Mouse (Mus musculus): Measurements from ENCODE around the gene Snap25.

GRCm38 (mm10) chr2:136712441-136713015, 725 bp upstream of the Snap25 start:
- TF ChIP-seq CTCF (IDR thresholded peaks at IDR 0.05; ENCODE audit: control insufficient read depth, insufficient read depth, insufficient replicate concordance, low read depth, low read length) (no peak), POLR2A (IDR thresholded peaks at IDR 0.05; ENCODE audit: control insufficient read depth, low read depth, low read length) (no peak)

All from testis, adult 2 months (tissue).